Comparison of ENCODE assay signal across 20 mouse cellular contexts in genomic region chr17:6069866-6070265, GRCm38 (mm10). TPM values are rescaled to one million over a fixed set of nuclear protein-coding genes. Genes with fewer than 3 reads are reported as not detected.
DNase-seq lines count a peak whose midpoint lies in the region.
"Had no signal": no experiment of that assay in that cellular context is flagged by ENCODE, and none has a peak within 500 bp of the region (broad histone marks: within the 10 kb centered on the region; RNA-seq: fewer than 3 reads in every experiment).

No protein-coding gene starts in this region.

- peak; percentile 33 to 75 for DNase-seq in adrenal gland, adult (ENCODE audit: inconsistent age in 2 of 2, low spot score in 1 of 2)
- no peak for DNase-seq in adrenal gland, postnatal 25 days
- peak; percentile 58 for DNase-seq in adrenal gland, adult 8-10 months
- no peak for DNase-seq in adrenal gland, postnatal 4 days (ENCODE audit: low spot score in 2 of 2)
- peak; percentile 15 to 28 for DNase-seq in adrenal gland, postnatal 36 days
- no peak for DNase-seq in midbrain, embryonic 10.5 days (ENCODE audit: low spot score)
- no peak for DNase-seq in cerebellum, postnatal 14 days
- DNase-seq: B cell, adult 2 months; cerebellum, adult 11 months; cerebellum, adult 18-20 months; cerebellum, adult 8-10 months; cerebellum, adult 9-11 months; cerebellum, postnatal 25 days; forebrain, postnatal 0 days had no signal

- no peaks in the 10 kb centered on the region for H3K4me1 ChIP-seq in midbrain, embryonic 10.5 days
- H3K4me1 ChIP-seq: embryonic facial prominence, embryonic 10.5 days; embryonic facial prominence, embryonic 12.5 days; forebrain, embryonic 13.5 days; forebrain, embryonic 15.5 days had no signal

- no peak overlapping the region for H3K27ac ChIP-seq in midbrain, embryonic 10.5 days (replicated peaks)
- H3K27ac ChIP-seq: embryonic facial prominence, embryonic 10.5 days; embryonic facial prominence, embryonic 12.5 days; forebrain, embryonic 13.5 days; forebrain, embryonic 15.5 days had no signal

- H3K36me3 ChIP-seq in midbrain, embryonic 10.5 days: peaks cover 79% of the 10 kb centered on the region

- no peaks in the 10 kb centered on the region for H3K9me3 ChIP-seq in midbrain, embryonic 10.5 days (replicated peaks)
- H3K9me3 ChIP-seq: embryonic facial prominence, embryonic 10.5 days; embryonic facial prominence, embryonic 12.5 days; forebrain, embryonic 13.5 days; forebrain, embryonic 15.5 days; G1E had no signal

- H3K27me3 ChIP-seq in midbrain, embryonic 10.5 days (ENCODE audit: low read depth, poor library complexity, severe bottlenecking): no peaks in the 10 kb centered on the region
- H3K27me3 ChIP-seq: CH12.LX; embryonic facial prominence, embryonic 12.5 days; forebrain, embryonic 13.5 days; forebrain, embryonic 15.5 days had no signal

- no peak overlapping the region for H3K4me3 ChIP-seq in midbrain, embryonic 10.5 days
- H3K4me3 ChIP-seq: embryonic facial prominence, embryonic 10.5 days; embryonic facial prominence, embryonic 12.5 days; forebrain, embryonic 13.5 days; forebrain, embryonic 15.5 days had no signal

- WGBS in midbrain, embryonic 10.5 days: 95% methylated on average over 6 of the region's 6 CpGs

RNA-seq across cellular contexts. Expression of gene Serac1, which starts 9.7 kb away (rescaled TPM):
- total RNA-seq in adrenal gland, postnatal 25 days (2021): 8.0 and 12.1 TPM in 2 replicates
- 10 to 100 TPM in 2 of 4 experiments, 1 to 10 TPM in 2; 8.9 to 10.6 (median 9.9) TPM for total RNA-seq in adrenal gland, adult 8-10 months (2022)
- 1 to 10 TPM; 7.7 to 8.7 TPM for total RNA-seq in adrenal gland, postnatal 4 days (2021)
- total RNA-seq in adrenal gland, postnatal 36 days (2021): 1 to 10 TPM; 6.6 to 7.7 TPM
- polyA plus RNA-seq in midbrain, embryonic 10.5 days (2016; fragmentation: Nextera tagmentation; extraction: Ambion mirVana): 7.0 and 7.5 TPM in 2 replicates

RNA-seq across cellular contexts. Expression of gene Gtf2h5, which starts 9.7 kb away (rescaled TPM):
- 74.6 and 94.0 TPM in 2 replicates for total RNA-seq in adrenal gland, postnatal 25 days (2021)
- total RNA-seq in adrenal gland, adult 8-10 months (2022): 10 to 100 TPM; 72.6 to 91.7 (median 76.8) TPM
- total RNA-seq in adrenal gland, postnatal 4 days (2021): 10 to 100 TPM; 90.6 to 95.0 TPM
- 10 to 100 TPM; 86.7 to 90.8 TPM for total RNA-seq in adrenal gland, postnatal 36 days (2021)
- 165 and 177 TPM in 2 replicates for polyA plus RNA-seq in midbrain, embryonic 10.5 days (2016; fragmentation: Nextera tagmentation; extraction: Ambion mirVana)

RNA-seq across cellular contexts. Expression of gene Tulp4, which starts 36.4 kb away (rescaled TPM):
- total RNA-seq in adrenal gland, postnatal 25 days (2021): 68.1 and 90.9 TPM in 2 replicates
- total RNA-seq in adrenal gland, adult 8-10 months (2022): 100 to 1,000 TPM in 2 of 4 experiments, 10 to 100 TPM in 2; 86.9 to 123 (median 107) TPM
- total RNA-seq in adrenal gland, postnatal 4 days (2021): 100 to 1,000 TPM in 1 of 2 experiments, 10 to 100 TPM in 1; 99.4 to 101 TPM
- total RNA-seq in adrenal gland, postnatal 36 days (2021): 10 to 100 TPM; 84.4 to 86.5 TPM
- polyA plus RNA-seq in midbrain, embryonic 10.5 days (2016; fragmentation: Nextera tagmentation; extraction: Ambion mirVana): 119 and 141 TPM in 2 replicates

Comparison
In these comparisons a context has a peak if more than half of its experiments do, and no peak if none do; other contexts are left out.
1. DNase-seq: peak in adrenal gland, adult (2 of 2), adrenal gland, adult 8-10 months (single experiment) and adrenal gland, postnatal 36 days (2 of 2); none in adrenal gland, postnatal 25 days (single experiment), adrenal gland, postnatal 4 days (0 of 2), midbrain, embryonic 10.5 days (single experiment) and cerebellum, postnatal 14 days (0 of 2).